Mouse (Mus musculus) gastrocnemius, postnatal 4 days (tissue): ENCODE measurements around the gene Flot1. TPM values are rescaled to one million over a fixed set of nuclear protein-coding genes. Genes with fewer than 3 reads are reported as not detected.
"Not testable (repeated sequence)": the region's sequence is repeated elsewhere in the genome, so short reads cannot be mapped to it uniquely, and the experiment has no call there.

ENCODE experiments used
- DNase-seq, 2 experiments: peaks; one replicate each; pipeline ENCODE4 v3.0.0; 2021 to 2022; ENCODE audit warnings: low spot score in 2 of 2, mixed read lengths in 2 of 2
- total RNA-seq, 2 experiments: library from RNA; stranded (reverse); gene quantifications; 2 replicates each; pipeline ENCODE4 v1.2.3; 2021

Gene Flot1
- total RNA-seq, 2 experiments from 2014 or later, result 52.6 to 56.9 TPM

GRCm38 (mm10) chr17:35835424-35836140 is 12.6 kb downstream of the Flot1 start:
- DNase-seq, result no peak

- DNase-seq, result peak in 1 of 2 experiments; percentile 84
Measured at GRCm38 (mm10) chr17:35836178-35836965, 13.3 kb downstream of the Flot1 start.

- DNase-seq, result peak; percentile 74 to 90
Measured at GRCm38 (mm10) chr17:35836991-35837422, 14.0 kb downstream of the Flot1 start.

DNA sequence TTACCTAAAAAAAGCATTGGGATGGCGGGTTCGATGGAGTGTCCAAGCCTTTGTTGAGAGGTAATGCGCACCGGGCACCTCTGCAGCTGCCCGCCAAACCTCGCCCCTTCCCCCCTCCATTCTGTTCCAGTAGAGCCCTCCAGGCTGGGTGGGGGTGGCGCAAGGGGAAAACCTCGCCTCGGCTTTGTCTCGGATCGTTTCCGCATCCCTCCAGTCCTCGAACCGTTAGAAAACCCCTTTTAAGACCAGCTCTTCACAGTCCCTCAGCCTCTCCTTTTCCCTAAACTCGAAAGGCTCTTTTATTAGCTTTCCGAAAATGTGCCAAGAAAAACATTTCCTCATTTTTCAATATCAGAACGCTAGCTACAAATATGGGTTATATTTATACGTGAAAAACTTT is 14.5 kb downstream of the Flot1 start:
- DNase-seq, result peak in 1 of 2 experiments; percentile 61

GRCm38 (mm10) chr17:35838122-35838544 is 15.1 kb downstream of the Flot1 start, which contains the start of gene Tubb5:
Gene Tubb5, minus strand, starts transcription at chr17:35838306.
- DNase-seq, result peak; percentile 94 to 96

DNA sequence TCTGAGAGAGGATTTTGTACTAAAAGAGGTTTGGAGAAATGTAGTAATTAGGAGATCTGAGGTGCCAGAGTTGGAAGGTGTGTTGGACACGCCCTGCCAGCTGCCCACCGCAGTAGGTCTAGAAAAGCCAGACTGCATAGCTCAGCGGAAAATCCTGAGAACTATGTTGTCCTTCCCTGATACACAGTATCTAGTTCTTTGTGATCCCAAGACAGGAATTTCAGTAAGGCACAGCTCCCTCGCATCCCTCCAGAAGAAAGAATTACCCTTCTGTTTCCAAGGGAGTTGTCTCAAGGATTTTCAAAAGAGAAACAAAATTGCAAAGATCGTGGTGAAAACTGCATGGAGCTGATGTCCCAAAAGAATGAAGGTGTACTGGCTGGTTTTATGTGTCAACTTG is 15.5 kb downstream of the Flot1 start:
- DNase-seq, result no peak

DNA sequence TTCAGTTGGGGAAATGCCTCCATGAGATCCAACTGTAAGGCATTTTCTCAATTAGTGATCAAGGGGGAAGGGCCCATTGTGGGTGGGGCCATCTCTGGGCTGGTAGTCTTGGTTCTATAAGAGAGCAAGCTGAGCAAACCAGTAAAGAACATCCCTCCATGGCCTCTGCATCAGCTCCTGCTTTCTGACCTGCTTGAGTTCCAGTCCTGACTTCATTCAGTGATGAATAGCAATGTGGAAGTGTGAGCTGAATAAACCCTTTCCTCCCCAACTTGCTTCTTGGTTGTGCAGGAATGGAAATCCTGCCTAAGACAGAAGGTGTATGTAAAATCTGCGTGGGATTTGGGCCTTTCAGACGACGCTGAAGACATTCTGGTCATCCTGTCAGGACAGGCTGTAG is 16.0 kb downstream of the Flot1 start:
- not testable (repeated sequence) for DNase-seq

DNA sequence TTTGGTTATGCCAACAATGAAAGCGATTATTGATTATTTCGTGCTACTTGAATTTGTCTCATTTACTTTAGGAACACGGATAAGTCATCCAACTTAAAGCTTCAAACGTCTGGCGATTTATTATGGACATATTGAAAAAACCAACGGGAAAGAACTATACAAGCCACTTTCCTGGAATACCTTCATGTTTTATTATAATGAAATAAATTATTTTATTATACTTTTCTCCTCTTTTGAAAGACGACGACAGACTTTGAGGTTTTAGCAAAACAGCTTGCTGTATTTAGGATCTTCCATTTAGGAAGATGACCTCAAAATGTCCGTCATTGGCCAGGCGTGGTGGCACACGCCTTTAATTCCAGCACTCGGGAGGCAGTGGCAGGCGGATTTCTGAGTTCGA is 17.5 kb downstream of the Flot1 start:
- DNase-seq, result no peak

GRCm38 (mm10) chr17:35841076-35841950 is 18.3 kb downstream of the Flot1 start, which contains the start of gene Mdc1:
Gene Mdc1, plus strand, starts transcription at chr17:35841515.
- DNase-seq, result peak; percentile 92 to 99

DNA sequence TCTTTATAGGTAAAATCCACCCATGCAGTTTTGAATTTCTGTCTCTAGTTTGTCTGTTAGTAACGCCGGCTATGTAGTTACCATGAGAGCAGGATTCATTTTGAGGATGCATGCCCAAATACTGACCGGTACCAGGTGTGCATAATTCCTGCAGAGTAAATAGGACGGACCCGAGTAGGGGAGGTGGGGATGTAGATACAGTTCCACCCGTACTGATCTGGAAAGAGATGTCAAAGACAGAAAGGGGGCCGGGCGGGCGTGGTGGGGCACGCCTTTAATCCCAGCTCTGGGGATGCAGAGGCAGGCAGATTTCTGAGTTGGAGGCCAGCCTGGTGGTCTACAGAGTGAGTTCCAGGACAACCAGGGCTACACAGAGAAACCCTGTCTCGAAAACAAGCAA is 19.0 kb downstream of the Flot1 start:
- no peak for DNase-seq

DNA sequence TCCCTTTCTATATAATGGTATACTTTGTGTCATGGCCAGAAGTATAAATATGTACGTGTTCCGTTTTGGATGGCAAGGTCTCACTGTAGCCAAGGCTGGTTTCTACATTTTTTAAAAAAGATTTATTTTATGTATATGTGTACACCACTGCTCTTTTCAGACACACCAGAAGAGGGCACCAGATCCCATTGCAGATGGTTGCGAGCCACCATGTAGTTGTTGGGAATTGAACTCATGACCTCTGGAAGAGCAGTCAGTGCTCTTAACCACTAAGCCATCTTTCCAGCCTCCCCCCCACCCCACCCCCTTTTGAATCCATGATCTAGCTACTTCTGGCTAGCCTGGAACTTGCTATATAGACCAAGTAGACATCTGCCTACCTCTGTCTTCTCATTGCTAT is 20.5 kb downstream of the Flot1 start:
- DNase-seq, result no peak

GRCm38 (mm10) chr17:35848112-35848511 is 25.1 kb downstream of the Flot1 start:
- no peak for DNase-seq

DNA sequence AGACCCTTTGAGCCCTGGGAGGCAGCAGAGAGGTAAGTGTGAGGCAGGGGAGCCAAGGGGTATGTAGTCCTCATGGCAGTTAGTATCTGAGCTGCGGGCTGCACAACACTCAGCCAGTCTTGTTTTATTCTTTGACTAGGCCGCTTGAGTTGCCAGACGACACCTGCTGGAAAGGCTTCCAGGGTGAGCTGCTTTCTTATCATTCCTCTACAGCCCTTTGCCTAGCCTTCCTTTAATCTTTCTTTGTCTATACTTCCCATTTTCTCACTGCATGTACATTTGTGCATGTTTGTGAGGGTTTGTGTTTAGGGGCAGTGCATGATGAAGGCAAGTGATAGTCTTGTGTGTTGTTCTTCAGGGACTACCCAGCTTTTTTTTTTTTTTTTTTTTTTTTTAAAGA is 27.9 kb downstream of the Flot1 start:
- DNase-seq, result no peak

DNA sequence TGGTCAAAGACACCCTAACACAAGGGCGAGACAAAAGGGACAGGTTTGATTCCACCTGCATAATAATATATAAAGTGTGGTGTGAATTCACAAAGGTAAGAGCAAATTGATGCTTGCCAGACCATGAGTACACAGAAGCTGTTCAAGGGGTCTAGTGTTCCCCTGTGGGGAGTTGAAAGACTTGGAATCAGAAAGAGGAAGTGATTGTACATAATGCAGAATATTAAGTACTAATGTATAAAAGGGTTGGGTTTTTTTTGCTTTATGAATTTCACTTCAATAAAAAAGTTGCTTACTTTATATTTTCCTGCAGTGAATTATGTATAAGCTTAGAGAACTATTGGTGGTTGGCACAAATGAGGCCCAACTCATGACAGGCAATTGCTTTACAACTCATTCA is 36.3 kb downstream of the Flot1 start:
- no peak for DNase-seq

- DNase-seq, result no peak
Measured at GRCm38 (mm10) chr17:35859835-35860234, 36.8 kb downstream of the Flot1 start.

DNA sequence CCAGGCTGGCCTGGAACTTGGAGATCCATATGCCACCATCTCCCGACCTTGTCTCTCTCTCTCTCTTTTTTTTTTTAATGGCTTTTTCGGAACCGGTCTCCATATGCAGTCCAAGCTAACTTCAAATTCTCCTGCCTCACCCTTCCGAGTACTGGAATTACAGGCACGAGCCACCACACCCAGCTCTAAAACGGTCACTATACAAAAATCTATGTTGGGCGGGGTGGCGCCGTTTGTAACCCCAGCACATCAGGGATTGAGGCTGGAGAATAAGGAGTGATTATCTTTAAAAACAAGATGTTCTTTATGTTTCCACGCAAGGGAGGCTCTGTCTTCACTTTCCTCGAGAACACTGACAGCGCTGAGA is 37.8 kb downstream of the Flot1 start:
- DNase-seq, result no peak

GRCm38 (mm10) chr17:35861198-35861857 is 38.3 kb downstream of the Flot1 start, which contains the start of gene Nrm:
Gene Nrm, plus strand, starts transcription at chr17:35861318.
- DNase-seq, result peak; percentile 79 to 92

DNA sequence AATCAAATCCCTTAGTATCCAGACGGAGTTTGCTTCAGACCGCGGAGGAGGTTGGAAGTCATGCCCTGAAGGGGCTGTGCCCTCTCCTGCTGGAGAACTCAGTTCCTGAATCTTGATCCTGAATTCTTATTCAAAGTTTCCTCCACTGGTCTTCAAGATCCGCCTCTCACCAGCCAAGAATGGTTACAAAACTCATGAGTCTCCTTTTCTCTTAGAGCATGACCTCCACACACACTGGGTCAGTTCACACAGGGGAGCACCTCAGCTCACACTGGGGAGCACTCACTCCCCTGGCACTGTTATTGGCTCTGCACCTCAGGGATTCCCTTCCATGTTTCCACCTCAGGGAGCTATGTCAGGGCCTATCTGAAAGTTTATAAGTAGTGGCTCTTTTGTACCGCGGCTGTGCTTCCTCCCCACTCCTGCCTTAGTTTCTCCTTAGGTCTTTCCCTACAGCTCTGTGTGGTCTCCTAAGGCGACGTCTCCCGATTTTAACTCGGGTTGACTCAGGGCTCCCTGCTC is 41.9 kb downstream of the Flot1 start:
- DNase-seq, result no peak

DNA sequence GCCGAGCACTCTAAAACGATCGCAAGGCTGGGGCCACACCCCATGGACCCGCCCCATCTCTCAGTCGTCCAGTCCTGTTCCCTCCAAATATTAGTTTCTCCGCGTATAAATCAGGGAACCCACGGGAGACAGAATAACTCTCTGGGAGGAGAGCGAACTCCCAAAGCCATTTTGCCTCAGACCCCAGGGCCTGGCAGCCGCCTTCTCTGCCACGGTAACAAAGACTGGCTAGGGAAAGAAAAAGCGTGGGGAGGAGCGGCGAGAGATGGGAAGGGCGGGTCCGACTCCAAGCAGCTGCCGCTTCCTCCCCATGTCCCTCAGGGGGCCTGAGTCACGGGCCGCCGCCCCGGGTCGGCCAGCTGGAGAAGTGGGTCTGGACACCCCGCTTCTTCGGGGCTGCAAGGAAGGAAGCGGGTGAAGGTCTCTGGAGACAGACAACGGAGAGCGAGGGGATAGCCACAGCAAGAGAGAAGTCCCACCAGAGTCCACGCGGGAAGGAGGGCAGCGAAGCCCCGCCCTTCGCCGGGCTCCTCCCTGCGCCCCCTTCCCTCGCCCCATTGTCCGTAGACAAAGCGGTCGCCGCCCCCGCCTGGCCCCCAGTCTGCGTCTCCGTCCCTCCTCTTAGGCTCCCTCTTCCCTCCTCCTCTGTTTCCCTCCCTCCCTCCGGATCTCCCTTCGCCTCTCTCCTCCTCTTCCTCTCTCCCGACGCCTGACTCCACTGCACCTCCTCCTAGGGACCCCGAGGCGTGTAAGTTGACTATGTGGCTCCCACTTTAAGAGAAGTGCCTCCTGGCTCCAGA is 42.7 kb downstream of the Flot1 start, which contains the start of gene Ppp1r18:
Gene Ppp1r18, plus strand, starts transcription at position 113 of the 800 bp plus-strand sequence.
- DNase-seq, result peak; percentile 82 to 89
